ENCODE assay signal across 8 mouse cellular contexts in genomic region chr17:43076801-43077493, GRCm38 (mm10).
A peak's percentile ranks its signal among the peaks of the same experiment; 100 is the strongest.
DNase-seq lines count a peak whose midpoint lies in the region; ATAC-seq and TF ChIP-seq lines count a peak whose summit lies in the region.

No protein-coding gene starts in this region.

- H3K4me1 ChIP-seq in ES-E14 (ENCODE audit: control insufficient read depth in 2 of 2, insufficient read depth in 2 of 2, low read length in 2 of 2, poor library complexity in 1 of 2): peaks cover 4 to 11% of the 10 kb centered on the region in 2 experiments; a peak in 3 of 4 replicates

- peak; percentile 80 for DNase-seq in ES-E14 (ENCODE audit: low read depth, low spot score)
- peak; percentile 74 for DNase-seq in cerebellum, adult 9-11 months
- peak; percentile 65 to 69 for DNase-seq in heart, postnatal 36 days
- peak; percentile 74 for DNase-seq in layer of hippocampus, adult 8-10 months (ENCODE audit: low spot score in 2 of 2)
- DNase-seq in lung, adult 18-20 months: peak; percentile 54 to 73
- DNase-seq in ovary, postnatal 14 days (ENCODE audit: low spot score): peak; percentile 25
- DNase-seq in urinary bladder, adult 2 months (ENCODE audit: low spot score): peak; percentile 46

- no peaks in the 10 kb centered on the region for H3K9me3 ChIP-seq in ES-E14 (ENCODE audit: control insufficient read depth, insufficient read depth, low read depth, low read length)

- H3K4me3 ChIP-seq in ES-E14 (ENCODE audit: insufficient read depth in 1 of 2, low read depth in 1 of 2, low read length in 2 of 2, poor library complexity in 1 of 2, severe bottlenecking in 1 of 2): peak overlapping the region; percentile 34 to 49; a peak in 3 of 4 replicates

- ATAC-seq in frontal cortex, adult (ENCODE audit: low TSS enrichment): peak; percentile 96

- peak overlapping the region; percentile 84; the same call in 1 of the 2 replicates for H3K27ac ChIP-seq in ES-E14 (ENCODE audit: insufficient read depth, low read depth, low read length, poor library complexity, severe bottlenecking)

- H3K36me3 ChIP-seq in ES-E14 (ENCODE audit: control insufficient read depth, insufficient read depth, low read length, poor library complexity, severe bottlenecking): peaks cover 3% of the 10 kb centered on the region; the same call in 1 of the 2 replicates

- intact Hi-C loops in heart, postnatal 36 days (cut with DNase I): loop anchor here (2.0 to 5.0 kb wide), 3 partner anchors 60 to 385 kb away; partner anchors contain the start of gene Tnfrsf21

- in situ Hi-C loops in ES-E14 (cut with MboI; ENCODE audit: low sequenced_read_pairs in 2 of 2, unreplicated experiment in 2 of 2): no loop called here

- peak overlapping the region; percentile 43; the same call in 1 of the 2 replicates for H3K9ac ChIP-seq in ES-E14 (ENCODE audit: insufficient read depth, low read depth, low read length, poor library complexity, severe bottlenecking)

TF ChIP-seq in ES-E14, 5 proteins besides CTCF, POLR2A, EP300 and RAD21:
- TF ChIP-seq ZC3H11A (IDR thresholded peaks at IDR 0.05; ENCODE audit: borderline replicate concordance, low read depth, low read length) (no peak), HCFC1 (IDR thresholded peaks at IDR 0.05; ENCODE audit: borderline replicate concordance, insufficient read depth, low read length) (no peak), ZNF384 (IDR thresholded peaks at IDR 0.05; ENCODE audit: low read depth, low read length) (no peak), MAFK (IDR thresholded peaks at IDR 0.05; ENCODE audit: insufficient read depth, low read depth, low read length) (no peak), CHD2 (IDR thresholded peaks at IDR 0.05; ENCODE audit: low read depth, low read length) (no peak)

Comparison
In these comparisons a context has a peak if more than half of its experiments do, and no peak if none do; other contexts are left out.
1. Peak in every context shown above with its lines: DNase-seq, ATAC-seq, H3K4me3 ChIP-seq and H3K27ac ChIP-seq.
2. DNase-seq: peak in every context shown above with its lines; median percentile 80 in ES-E14; 74 in cerebellum, adult 9-11 months; 74 in layer of hippocampus, adult 8-10 months; 67 in heart, postnatal 36 days; 64 in lung, adult 18-20 months; 46 in urinary bladder, adult 2 months; 25 in ovary, postnatal 14 days.